Mouse (Mus musculus) erythroblast, adult 5-6 weeks (primary cell): ENCODE results near the gene Sap30bp. TPM values are rescaled to one million over a fixed set of nuclear protein-coding genes. Genes with fewer than 3 reads are reported as not detected.

Source experiments
- ATAC-seq: replicated peaks from 2 replicates; pipeline ENCODE4 v1.8.0; 2016; ENCODE audit warnings: moderate number of reproducible peaks, mild to moderate bottlenecking, moderate TSS enrichment, inconsistent platforms; ENCODE audit not compliant: poor library complexity, low FRiP score, severe bottlenecking
- total RNA-seq, 2 experiments: library from RNA; stranded (forward) in 1 of 2; stranded (reverse) in 1 of 2; fragments of 150-400 nt in 1 of 2; fragments of 200-764, 138-1000 nt in 1 of 2; gene quantifications; 2 replicates each; pipeline versions ENCODE4 v1.2.3 to v1.2.4; 2015 to 2017; ENCODE audit warnings: low replicate concordance in 2 of 2

Sap30bp gene
- total RNA-seq, 2 experiments from 2014 or later = 6.3 to 75.6 TPM

DNA sequence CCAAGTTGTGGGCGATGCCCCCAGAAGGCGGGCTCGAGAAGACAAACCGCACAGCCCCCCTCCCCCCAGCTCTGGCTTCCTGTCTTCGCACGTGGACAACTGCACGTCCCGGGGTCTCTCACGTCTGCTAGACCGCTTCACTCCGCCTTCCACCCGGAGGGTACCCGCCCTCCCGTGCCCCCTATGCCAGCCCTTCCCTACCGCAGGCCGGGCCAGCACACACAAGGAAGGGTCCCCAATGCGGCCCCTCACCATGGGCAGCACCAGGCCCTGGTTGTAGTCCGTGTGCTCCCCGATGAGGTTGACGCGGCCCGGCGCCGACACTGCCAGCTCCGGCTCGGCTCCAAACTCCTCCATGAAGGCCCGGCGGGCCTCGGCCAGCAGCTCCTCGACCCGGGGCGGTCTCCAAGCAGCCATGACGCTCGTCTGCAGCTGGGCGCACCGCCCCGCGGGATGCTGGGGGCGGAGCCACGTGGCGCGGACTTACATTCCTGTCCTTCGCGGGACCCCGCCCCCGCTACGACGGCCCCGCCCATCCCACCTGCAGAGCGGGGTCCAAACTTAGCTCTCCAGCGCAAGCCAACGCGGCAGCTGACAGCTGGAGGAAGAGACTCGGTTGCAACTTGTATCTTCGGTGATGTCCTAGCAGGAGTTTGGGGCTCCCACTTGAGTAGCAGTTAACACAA, 79.3 kb downstream of the Sap30bp start, which contains the start of gene Galk1:
Gene Galk1 (minus strand): TSS at position 458 of the 686 bp plus-strand sequence.
- ATAC-seq = peak; percentile 84

DNA sequence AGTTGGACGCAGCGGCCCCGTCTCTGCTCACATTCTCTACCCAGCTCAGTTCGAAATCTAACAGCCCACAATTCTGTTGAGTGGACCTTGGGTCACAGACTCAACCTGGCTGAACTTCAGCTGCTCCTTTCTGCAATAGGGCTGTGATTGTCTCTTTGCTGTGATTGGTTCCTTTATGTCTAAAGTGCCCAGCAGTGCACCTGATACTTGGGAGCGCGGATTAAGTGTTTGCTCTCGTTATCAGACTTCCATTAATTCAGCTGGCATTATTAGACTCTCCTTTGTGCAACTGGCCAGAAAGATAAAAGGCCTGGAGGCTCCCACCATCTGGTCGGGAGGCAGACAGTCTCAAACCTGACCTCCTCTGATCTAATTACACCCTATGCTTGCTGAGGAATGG, 81.7 kb downstream of the Sap30bp start:
- no peak for ATAC-seq

Other genes with a start within 250 kb of the Sap30bp start
- 27.4 and 34.4 TPM in 2 replicates for gene Grb2, start 224.7 kb upstream of the Sap30bp start, total RNA-seq (2015; ENCODE audit: low replicate concordance)
- 12.0 and 21.9 TPM in 2 replicates for gene Grb2, start 224.7 kb upstream of the Sap30bp start, total RNA-seq (2017; ENCODE audit: low replicate concordance)
- gene Tmem94, start 167.8 kb upstream of the Sap30bp start, total RNA-seq (2015; ENCODE audit: low replicate concordance) = 5.6 and 8.5 TPM in 2 replicates
- 8.7 and 13.5 TPM in 2 replicates for gene Tmem94, start 167.8 kb upstream of the Sap30bp start, total RNA-seq (2017; ENCODE audit: low replicate concordance)
- gene Caskin2, start 119.6 kb upstream of the Sap30bp start, total RNA-seq (2015; ENCODE audit: low replicate concordance) = 4.0 and 4.8 TPM in 2 replicates
- 2.0 and 3.1 TPM in 2 replicates for gene Caskin2, start 119.6 kb upstream of the Sap30bp start, total RNA-seq (2017; ENCODE audit: low replicate concordance)
- gene Tsen54, start 118.6 kb upstream of the Sap30bp start, total RNA-seq (2015; ENCODE audit: low replicate concordance) = 1.7 and 5.6 TPM in 2 replicates
- gene Tsen54, start 118.6 kb upstream of the Sap30bp start, total RNA-seq (2017; ENCODE audit: low replicate concordance) = 1.4 and 2.2 TPM in 2 replicates
- 3.3 and 5.4 TPM in 2 replicates for gene Llgl2, start 109.2 kb upstream of the Sap30bp start, total RNA-seq (2015; ENCODE audit: low replicate concordance)
- 0.34 TPM in 1 of 2 replicates, not detected in the other for gene Llgl2, start 109.2 kb upstream of the Sap30bp start, total RNA-seq (2017; ENCODE audit: low replicate concordance)
- not detected in 2 replicates for gene Myo15b, start 74.9 kb upstream of the Sap30bp start, total RNA-seq (2015; ENCODE audit: low replicate concordance)
- not detected in 2 replicates for gene Myo15b, start 74.9 kb upstream of the Sap30bp start, total RNA-seq (2017; ENCODE audit: low replicate concordance)
- gene Smim5, start 33.3 kb upstream of the Sap30bp start, total RNA-seq (2015; ENCODE audit: low replicate concordance) = 14.2 and 17.9 TPM in 2 replicates
- 17.1 and 19.2 TPM in 2 replicates for gene Smim5, start 33.3 kb upstream of the Sap30bp start, total RNA-seq (2017; ENCODE audit: low replicate concordance)
- 7.5 and 7.9 TPM in 2 replicates for gene Smim6, start 21.3 kb upstream of the Sap30bp start, total RNA-seq (2015; ENCODE audit: low replicate concordance)
- gene Smim6, start 21.3 kb upstream of the Sap30bp start, total RNA-seq (2017; ENCODE audit: low replicate concordance) = 0.26 and 1.5 TPM in 2 replicates
- gene Recql5, start 195 bp downstream of the Sap30bp start, total RNA-seq (2015; ENCODE audit: low replicate concordance) = 6.3 and 8.3 TPM in 2 replicates
- gene Recql5, start 195 bp downstream of the Sap30bp start, total RNA-seq (2017; ENCODE audit: low replicate concordance) = 15.3 and 31.6 TPM in 2 replicates
- gene Itgb4, start 41.4 kb downstream of the Sap30bp start, total RNA-seq (2015; ENCODE audit: low replicate concordance) = not detected in 2 replicates
- gene Itgb4, start 41.4 kb downstream of the Sap30bp start, total RNA-seq (2017; ENCODE audit: low replicate concordance) = not detected in 2 replicates
- gene Galk1, start 79.4 kb downstream of the Sap30bp start, total RNA-seq (2015; ENCODE audit: low replicate concordance) = 1.5 and 4.8 TPM in 2 replicates
- gene Galk1, start 79.4 kb downstream of the Sap30bp start, total RNA-seq (2017; ENCODE audit: low replicate concordance) = 3.6 and 4.5 TPM in 2 replicates
- 366 and 401 TPM in 2 replicates for gene H3f3b, start 94.7 kb downstream of the Sap30bp start, total RNA-seq (2015; ENCODE audit: low replicate concordance)
- gene H3f3b, start 94.7 kb downstream of the Sap30bp start, total RNA-seq (2017; ENCODE audit: low replicate concordance) = 384 and 542 TPM in 2 replicates
- 4.2 and 6.9 TPM in 2 replicates for gene Unk, start 97.0 kb downstream of the Sap30bp start, total RNA-seq (2015; ENCODE audit: low replicate concordance)
- gene Unk, start 97.0 kb downstream of the Sap30bp start, total RNA-seq (2017; ENCODE audit: low replicate concordance) = 7.9 and 17.3 TPM in 2 replicates
- 4.2 and 4.8 TPM in 2 replicates for gene Unc13d, start 144.7 kb downstream of the Sap30bp start, total RNA-seq (2015; ENCODE audit: low replicate concordance)
- 4.3 and 7.0 TPM in 2 replicates for gene Unc13d, start 144.7 kb downstream of the Sap30bp start, total RNA-seq (2017; ENCODE audit: low replicate concordance)
- gene Wbp2, start 153.7 kb downstream of the Sap30bp start, total RNA-seq (2015; ENCODE audit: low replicate concordance) = 105 and 125 TPM in 2 replicates
- 58.0 and 68.8 TPM in 2 replicates for gene Wbp2, start 153.7 kb downstream of the Sap30bp start, total RNA-seq (2017; ENCODE audit: low replicate concordance)
- 1.0 and 2.5 TPM in 2 replicates for gene Trim47, start 193.9 kb downstream of the Sap30bp start, total RNA-seq (2015; ENCODE audit: low replicate concordance)
- gene Trim47, start 193.9 kb downstream of the Sap30bp start, total RNA-seq (2017; ENCODE audit: low replicate concordance) = 1.3 TPM in 1 of 2 replicates, not detected in the other
- 0.38 and 2.3 TPM in 2 replicates for gene Trim65, start 197.8 kb downstream of the Sap30bp start, total RNA-seq (2015; ENCODE audit: low replicate concordance)
- gene Trim65, start 197.8 kb downstream of the Sap30bp start, total RNA-seq (2017; ENCODE audit: low replicate concordance) = 0.28 and 3.3 TPM in 2 replicates
- gene Mrpl38, start 205.6 kb downstream of the Sap30bp start, total RNA-seq (2015; ENCODE audit: low replicate concordance) = 10.0 and 19.8 TPM in 2 replicates
- 5.2 and 6.7 TPM in 2 replicates for gene Mrpl38, start 205.6 kb downstream of the Sap30bp start, total RNA-seq (2017; ENCODE audit: low replicate concordance)
- 6.1 and 14.6 TPM in 2 replicates for gene Fbf1, start 234.9 kb downstream of the Sap30bp start, total RNA-seq (2015; ENCODE audit: low replicate concordance)
- gene Fbf1, start 234.9 kb downstream of the Sap30bp start, total RNA-seq (2017; ENCODE audit: low replicate concordance) = 6.0 and 6.7 TPM in 2 replicates